Mouse (Mus musculus): ENCODE data around the gene Tfeb. TPM values are rescaled to one million over a fixed set of nuclear protein-coding genes. Genes with fewer than 3 reads are reported as not detected.

The Tfeb gene
- total and polyA plus RNA-seq, 3 experiments: 29.1 to 49.3 (median 39.9) TPM

DNA sequence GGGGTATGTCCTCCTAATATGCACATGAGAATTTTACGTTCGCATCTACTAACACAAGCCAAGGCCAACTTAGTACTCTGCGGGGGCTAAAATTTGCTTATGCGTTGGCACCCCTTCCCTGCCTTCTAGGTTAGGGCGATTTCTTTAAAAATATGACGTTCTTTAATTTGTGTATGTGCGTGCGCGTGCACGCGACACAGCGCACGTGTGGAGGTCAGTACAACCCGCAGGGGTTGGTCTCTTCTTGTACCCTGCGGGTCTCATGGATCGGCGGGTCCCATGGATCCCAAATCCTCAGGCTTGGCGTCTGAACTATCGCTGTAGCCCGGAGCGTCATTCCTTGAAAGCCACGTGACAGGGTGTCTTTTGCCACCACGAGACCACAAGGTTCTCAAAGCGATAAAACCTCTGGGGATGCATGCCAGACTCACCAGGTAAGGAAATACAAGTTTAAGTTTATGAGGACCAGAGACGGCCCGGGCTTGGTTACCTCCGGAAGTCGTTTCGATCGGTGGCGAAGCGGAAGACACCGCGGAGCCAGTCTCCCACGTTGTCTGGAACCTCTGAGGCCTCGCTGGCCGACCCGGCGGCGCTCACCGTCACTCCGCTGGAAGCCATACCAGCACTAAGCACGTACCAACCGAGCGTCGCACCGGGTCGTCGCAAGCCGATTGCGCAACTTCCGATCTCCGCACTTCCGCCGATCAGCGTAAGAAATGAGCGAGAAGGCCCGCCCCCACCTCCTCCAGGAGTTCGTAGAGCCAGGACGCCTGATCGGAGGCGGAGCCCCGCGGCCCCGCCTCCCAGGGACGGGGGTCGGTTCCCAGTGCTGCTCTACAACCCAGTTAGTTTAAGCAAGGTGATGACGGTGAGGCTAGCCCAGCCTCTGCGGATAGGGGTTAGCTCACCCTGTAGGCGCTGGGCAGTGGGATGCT lies 49.2 kb upstream of the Tfeb start:
- peaks cover 10 to 29% of the 10 kb centered on the region in 2 experiments for H3K4me1 ChIP-seq (ENCODE audit: control insufficient read depth in 1 of 2, insufficient read depth in 2 of 2)
- no peak overlapping the region for H3K27ac ChIP-seq (ENCODE audit: insufficient read depth, low read depth)
- peak overlapping the region; percentile 90 for H3K4me2 ChIP-seq (ENCODE audit: insufficient read depth, low read depth, poor library complexity, severe bottlenecking)
- peak; percentile 97 for DNase-seq (ENCODE audit: extremely low read depth)
- H3K9me3 ChIP-seq (replicated peaks; ENCODE audit: low read length): no peaks in the 10 kb centered on the region
- H3K36me3 ChIP-seq (replicated peaks in 1 of 2; ENCODE audit: control insufficient read depth in 1 of 2, insufficient read depth in 1 of 2, low read length in 1 of 2): peaks cover 18 to 41% of the 10 kb centered on the region in 2 experiments
- TF ChIP-seq POLR2A (IDR thresholded peaks at IDR 0.05; ENCODE audit: low read depth, low read length) (peak; percentile 89), NRF1 (IDR thresholded peaks at IDR 0.05; ENCODE audit: low read depth, low read length) (peak; percentile 66), GABPA (IDR thresholded peaks at IDR 0.05; ENCODE audit: insufficient replicate concordance, low read depth, low read length) (peak; percentile 43; the same call in 1 of the 2 replicates), MYC (IDR thresholded peaks at IDR 0.05; ENCODE audit: low read depth, low read length) (peak; percentile 59; the same call in 1 of the 2 replicates), EP300 (IDR thresholded peaks at IDR 0.05; ENCODE audit: low read length) (no peak), MXI1 (IDR thresholded peaks at IDR 0.05; ENCODE audit: low read depth, low read length) (peak; percentile 93), BHLHE40 (IDR thresholded peaks at IDR 0.05; ENCODE audit: low read depth, low read length) (peak; percentile 81), CHD1 (IDR thresholded peaks at IDR 0.05; ENCODE audit: low read depth, low read length) (no peak), ETS1 (conservative IDR thresholded peaks at IDR 0.05; ENCODE audit: low read depth, low read length) (peak; percentile 19; the same call in 1 of the 2 replicates), POLR2AphosphoS2 (IDR thresholded peaks at IDR 0.05; ENCODE audit: low read depth, low read length) (peak; percentile 76; the same call in 1 of the 2 replicates), TCF12 (IDR thresholded peaks at IDR 0.05; ENCODE audit: low read depth, low read length) (peak; percentile 84), ELF1 (IDR thresholded peaks at IDR 0.05; ENCODE audit: low read depth, low read length) (peak; percentile 87), NELFE (IDR thresholded peaks at IDR 0.05; ENCODE audit: low read depth, low read length) (peak; percentile 89), MAX (IDR thresholded peaks at IDR 0.05; ENCODE audit: low read length) (peak; percentile 65), E2F4 (IDR thresholded peaks at IDR 0.05; ENCODE audit: insufficient replicate concordance, low read depth, low read length) (no peak), PAX5 (IDR thresholded peaks at IDR 0.05; ENCODE audit: low read length) (no peak), SIN3A (IDR thresholded peaks at IDR 0.05; ENCODE audit: low read length) (peak; percentile 93), MAFK (IDR thresholded peaks at IDR 0.05; ENCODE audit: insufficient replicate concordance, low read length) (no peak), ZMIZ1 (IDR thresholded peaks at IDR 0.05; ENCODE audit: low read depth, low read length) (peak; percentile 58), CHD2 (IDR thresholded peaks at IDR 0.05; ENCODE audit: low read length) (no peak), RCOR1 (conservative IDR thresholded peaks at IDR 0.05; ENCODE audit: low read depth, low read length) (0 out of 2 replicates have a peak, but pooled peaks have one; percentile 74), JUND (conservative IDR thresholded peaks at IDR 0.05; ENCODE audit: low read depth, low read length) (no peak), MAZ (IDR thresholded peaks at IDR 0.05; ENCODE audit: low read depth, low read length) (peak; percentile 82), KAT2A (IDR thresholded peaks at IDR 0.05; ENCODE audit: insufficient replicate concordance, low read length) (peak; percentile 92; the same call in 1 of the 2 replicates), UBTF (IDR thresholded peaks at IDR 0.05; ENCODE audit: low read depth, low read length) (no peak), TBP (conservative IDR thresholded peaks at IDR 0.05; ENCODE audit: low read depth, low read length) (peak; percentile 82), IRF4 (IDR thresholded peaks at IDR 0.05; ENCODE audit: low read depth, low read length) (peak; percentile 73), MEF2A (IDR thresholded peaks at IDR 0.05; ENCODE audit: borderline replicate concordance, low read depth, low read length) (peak; percentile 46; the same call in 1 of the 2 replicates), HCFC1 (IDR thresholded peaks at IDR 0.05; ENCODE audit: low read depth, low read length) (peak; percentile 97), RAD21 (IDR thresholded peaks at IDR 0.05; ENCODE audit: low read depth, low read length) (no peak), ZNF384 (IDR thresholded peaks at IDR 0.05; ENCODE audit: low read depth, low read length) (no peak), ZKSCAN1 (IDR thresholded peaks at IDR 0.05; ENCODE audit: borderline replicate concordance, low read depth, low read length) (no peak)
- in situ Hi-C loops (cut with MboI; ENCODE audit: low pct_ligation_motif_present, low pct_unique_long_range_greater_than_20kb, low sequenced_read_pairs) (loop anchor here (5.0 kb wide), 1 partner anchor 75 kb away; the partner anchor contains the start of genes Bysl, Gm20517 and Med20), dilution Hi-C loops (cut with MboI; ENCODE audit: extremely low pct_ligation_motif_present, extremely low pct_unique_long_range_greater_than_20kb, low sequenced_read_pairs) (no loop called here)
- H3K4me3 ChIP-seq (replicated peaks in 1 of 3; ENCODE audit: low read depth in 2 of 3, low read length in 2 of 3, poor library complexity in 1 of 3): peak overlapping the region; percentile 85 to 96 (median 92)
- peaks cover 10% of the 10 kb centered on the region for H3K79me2 ChIP-seq (replicated peaks; ENCODE audit: control insufficient read depth, extremely low read depth, insufficient read depth, poor library complexity, severe bottlenecking)
- peak overlapping the region; percentile 84 for H3K9ac ChIP-seq (ENCODE audit: insufficient read depth, low read depth)
- peaks cover 41% of the 10 kb centered on the region for H3K27me3 ChIP-seq (replicated peaks)

Data from CH12.LX (cell line).